Mouse (Mus musculus) brain, embryonic 14.5 days (tissue): ENCODE results near the gene Kpna7. TPM values are rescaled to one million over a fixed set of nuclear protein-coding genes. Genes with fewer than 3 reads are reported as not detected.

ENCODE experiments used
- DNase-seq: peaks from one replicate; pipeline ENCODE4 v3.0.0-alpha.2; 2011; ENCODE audit warnings: low read depth
- CTCF ChIP-seq: fragments of 200-500 bp; IDR thresholded peaks from 2 replicates; pipeline ENCODE4 v1.5.1; 2012; ENCODE audit warnings: inconsistent platforms, mild to moderate bottlenecking, moderate library complexity, borderline replicate concordance; ENCODE audit not compliant: insufficient read depth, insufficient read length; ENCODE audit errors: extremely low read depth
- POLR2A ChIP-seq: fragments of 200-500 bp; IDR thresholded peaks from 2 replicates; pipeline ENCODE4 v1.6.1; 2012; ENCODE audit warnings: mild to moderate bottlenecking, inconsistent platforms, borderline replicate concordance; ENCODE audit not compliant: poor library complexity, insufficient read depth, insufficient read length, severe bottlenecking; ENCODE audit errors: extremely low read depth
- polyA plus RNA-seq: library from polyadenylated mRNA; depleted of rRNA; stranded (reverse); fragments of >200 nt; gene quantifications from 2 replicates; pipeline ENCODE4 v1.2.3, GENCODE M21; 2012

Kpna7 gene
- polyA plus RNA-seq, 1 experiment: not detected

DNA sequence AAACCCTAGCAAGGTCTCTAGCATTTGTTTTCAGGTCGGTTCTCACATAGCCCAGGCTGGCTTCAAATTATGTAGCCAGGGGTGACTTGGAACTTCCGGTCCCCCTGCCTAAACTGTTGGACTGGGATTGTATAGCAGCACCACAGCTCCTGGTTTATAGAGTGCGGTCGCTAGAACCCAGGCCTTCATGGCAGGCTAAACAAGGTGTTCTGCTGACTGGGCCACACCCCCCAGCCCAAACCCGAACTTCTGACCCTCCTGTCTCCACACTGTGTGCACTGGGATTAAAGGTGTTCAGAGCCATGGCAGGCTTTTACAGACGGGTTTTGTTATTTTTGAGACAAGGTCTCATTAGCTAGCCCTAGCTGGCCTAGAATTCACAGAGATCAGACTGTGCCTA is 104.7 kb downstream of the Kpna7 start:
- TF ChIP-seq POLR2A (no peak), CTCF (no peak)

DNA sequence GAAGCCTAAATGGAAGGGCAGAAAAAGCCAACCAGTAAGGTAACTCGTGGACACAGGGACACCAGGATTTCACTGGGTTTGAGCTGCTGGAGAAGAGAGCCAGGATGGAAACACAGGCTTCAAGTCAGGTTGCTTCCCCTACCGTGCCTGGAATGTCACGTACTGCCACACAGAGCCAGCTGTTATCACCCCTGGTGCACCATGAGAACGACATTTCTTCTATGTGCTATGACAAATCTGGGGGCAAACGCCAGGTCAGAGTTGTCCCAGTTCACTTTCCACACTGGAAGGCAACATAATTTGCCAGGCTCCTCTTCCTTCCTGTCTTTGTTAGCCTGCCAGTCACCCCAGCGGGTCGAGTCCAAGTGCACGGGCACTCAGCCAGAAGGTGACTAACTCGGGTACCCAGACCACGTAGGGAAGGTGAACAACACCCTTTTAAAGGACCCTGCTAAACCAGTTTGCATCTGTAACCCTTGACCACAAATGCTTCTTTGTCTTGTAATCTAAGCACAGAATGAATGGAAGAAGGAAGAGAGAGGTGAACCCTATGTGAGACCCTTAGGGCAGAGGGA is 105.2 kb downstream of the Kpna7 start:
- DNase-seq: no peak
- TF ChIP-seq POLR2A (no peak), CTCF (no peak)

More for the DNA sequence above, 104.7 kb downstream of the Kpna7 start:
- no peak for DNase-seq

DNA sequence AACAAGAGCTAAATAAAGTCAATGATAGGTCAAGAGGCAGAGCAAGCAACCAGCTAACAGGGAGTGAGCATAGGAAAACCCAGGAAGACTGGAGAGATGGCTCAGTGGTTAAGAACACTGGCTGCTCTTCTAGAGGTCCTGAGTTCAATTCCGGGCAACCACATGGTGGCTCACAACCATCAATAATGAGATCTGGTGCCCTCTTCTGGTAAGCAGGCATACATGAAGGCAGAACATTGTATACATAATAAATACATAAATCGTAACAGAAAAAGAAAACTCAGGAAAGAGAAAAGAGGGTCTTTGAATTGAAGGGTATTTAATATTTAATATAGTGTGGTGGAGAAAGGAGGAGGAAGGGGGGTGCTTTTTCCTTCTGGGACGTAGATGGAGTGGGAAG is 112.6 kb downstream of the Kpna7 start:
- TF ChIP-seq POLR2A: no peak
- TF ChIP-seq CTCF: no peak
- DNase-seq: no peak

DNA sequence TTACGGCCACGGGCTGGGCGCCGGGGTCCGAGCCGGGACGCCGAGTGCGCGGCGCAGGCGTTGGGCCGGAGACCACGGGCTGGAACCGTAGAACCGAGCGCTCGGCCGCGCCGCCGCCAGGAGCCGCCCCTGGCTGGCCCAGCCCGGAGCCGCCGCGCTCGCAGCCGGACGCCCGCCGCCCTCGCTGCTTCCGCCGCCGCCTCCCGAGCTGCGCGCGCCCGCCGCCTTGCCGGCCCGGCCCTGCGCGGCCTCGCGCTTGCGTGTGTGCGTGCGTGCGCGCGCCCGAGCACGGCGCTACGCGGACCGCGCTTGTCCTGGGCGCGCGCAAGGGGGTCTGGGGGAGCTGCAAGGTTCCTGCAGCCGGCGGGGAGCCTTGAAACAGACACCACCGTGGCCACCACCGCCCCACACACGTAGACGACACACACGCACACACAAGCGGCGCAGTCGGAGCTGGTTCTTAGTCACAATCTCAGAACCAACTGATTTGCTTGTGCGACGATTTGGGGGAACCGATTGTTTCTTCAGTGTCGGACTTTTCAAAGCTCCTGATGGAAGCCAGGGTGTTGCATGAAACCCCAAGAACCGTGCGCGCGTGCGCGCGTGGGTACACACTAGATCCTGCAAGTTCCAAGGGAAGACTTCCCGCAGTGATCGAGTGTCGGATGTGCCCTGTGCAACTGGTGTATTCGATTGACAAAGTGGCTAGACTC is 118.0 kb downstream of the Kpna7 start, which contains the start of gene Smurf1:
Smurf1 (minus strand) TSS at position 209 of the 713 bp plus-strand sequence.
- TF ChIP-seq CTCF (no peak), POLR2A (peak; percentile 64; the same call in 1 of the 2 replicates)

DNA sequence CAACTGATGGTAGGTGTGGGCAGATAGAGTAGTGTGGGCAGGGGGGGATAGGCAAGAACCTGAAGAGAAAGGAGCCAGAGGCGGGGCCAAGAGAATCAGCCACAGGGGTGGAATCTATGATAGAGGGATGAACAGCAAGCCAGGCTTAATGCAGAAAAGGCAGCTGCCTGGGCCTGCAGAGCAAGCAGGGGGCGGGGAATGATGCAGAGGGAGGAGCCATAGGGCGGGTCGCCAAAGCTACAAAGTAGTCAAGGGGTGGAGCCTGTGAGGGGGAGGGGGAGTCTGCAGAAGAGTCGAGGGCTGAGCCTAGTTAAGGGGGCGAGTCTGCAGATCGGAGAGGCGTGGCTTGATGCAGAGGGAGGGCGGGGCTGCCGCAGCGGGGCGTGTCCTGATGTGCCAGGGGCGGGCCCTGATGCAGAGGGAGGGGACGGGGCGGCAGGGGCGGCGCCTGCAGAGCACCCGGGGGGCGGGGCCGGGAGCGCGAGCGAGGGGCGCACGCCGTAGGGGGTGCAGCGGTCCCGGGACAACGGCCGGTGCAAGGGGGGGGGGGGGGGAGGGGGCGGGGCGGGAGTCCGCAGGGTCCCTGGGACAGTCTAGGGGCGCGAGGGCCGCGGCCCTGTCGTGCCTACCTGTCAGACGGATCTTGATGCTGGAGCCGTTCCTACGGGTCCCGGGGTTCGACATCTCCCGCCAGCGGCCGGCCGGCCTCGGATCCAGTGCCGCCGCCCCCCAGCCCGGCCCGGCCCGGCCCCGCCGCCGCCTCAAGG is 118.8 kb downstream of the Kpna7 start:
- peak; percentile 94 for DNase-seq
- TF ChIP-seq CTCF (no peak), POLR2A (no peak)

More for the DNA sequence above, 118.0 kb downstream of the Kpna7 start, which contains the start of gene Smurf1:
- DNase-seq: peak; percentile 98

DNA sequence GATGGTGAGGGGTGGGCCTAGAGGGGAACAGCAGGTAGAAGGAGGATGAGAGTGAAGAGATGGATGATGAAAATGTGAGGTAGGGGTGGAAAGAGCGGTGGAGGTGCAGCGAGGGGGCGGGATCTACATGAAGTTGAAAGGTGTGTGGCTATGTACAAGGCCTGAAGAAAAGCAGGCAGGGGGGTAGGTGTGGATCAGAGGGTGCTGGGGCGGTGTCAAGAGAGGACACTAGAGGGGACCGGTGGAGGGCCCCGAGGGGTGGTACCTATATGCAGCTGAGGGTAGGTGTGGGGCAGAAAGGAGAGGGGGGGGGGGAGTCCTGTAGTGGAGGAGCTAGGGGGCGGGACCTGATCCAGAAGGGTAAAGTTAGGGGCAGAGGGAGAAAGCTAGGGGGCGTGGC is 119.4 kb downstream of the Kpna7 start:
- TF ChIP-seq CTCF (no peak), POLR2A (no peak)
- DNase-seq: no peak

DNA sequence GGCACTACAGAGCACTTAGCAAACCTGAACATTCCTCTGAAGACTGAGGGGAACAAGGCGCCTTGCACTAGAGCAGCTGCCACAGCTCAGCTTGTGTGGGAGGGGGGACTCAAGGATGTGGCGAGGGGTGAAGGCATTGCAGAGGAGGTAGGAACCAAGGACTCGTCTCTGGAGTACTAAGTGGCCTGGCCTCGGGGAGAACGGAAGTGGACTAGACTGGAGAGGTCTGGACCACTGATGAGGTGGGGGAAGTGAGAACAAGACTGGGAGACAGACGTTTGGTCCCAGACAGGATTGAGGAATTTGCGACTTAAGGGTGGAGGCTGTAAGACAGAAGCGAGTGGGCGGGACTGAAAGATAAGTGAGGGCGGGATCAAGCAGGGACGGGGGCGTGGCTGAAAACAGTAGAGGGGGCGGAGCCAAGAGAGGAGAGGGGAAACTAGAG is 120.0 kb downstream of the Kpna7 start:
- DNase-seq: peak; percentile 67
- TF ChIP-seq POLR2A (no peak), CTCF (no peak)

DNA sequence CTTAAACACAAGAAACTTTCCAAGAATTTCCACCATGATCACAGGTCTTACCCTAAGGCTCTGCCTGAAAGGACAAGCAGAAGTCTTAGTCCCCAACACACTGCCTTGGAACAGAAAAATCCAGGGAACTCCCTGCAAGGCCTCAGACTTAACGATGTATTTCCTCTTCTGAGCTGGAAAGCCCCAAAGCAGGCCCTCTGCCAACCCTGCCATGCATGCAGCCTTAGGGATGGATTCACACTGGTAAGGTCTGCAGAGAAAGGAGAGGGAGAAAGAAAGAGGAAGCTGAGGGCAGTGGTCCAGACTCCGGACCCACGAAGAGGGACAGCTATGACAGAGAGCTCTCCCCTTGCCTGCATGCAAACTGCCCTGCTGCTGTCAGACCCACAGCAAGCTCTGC is 120.4 kb downstream of the Kpna7 start:
- peak; percentile 24 for DNase-seq
- TF ChIP-seq CTCF: no peak
- TF ChIP-seq POLR2A: no peak

DNA sequence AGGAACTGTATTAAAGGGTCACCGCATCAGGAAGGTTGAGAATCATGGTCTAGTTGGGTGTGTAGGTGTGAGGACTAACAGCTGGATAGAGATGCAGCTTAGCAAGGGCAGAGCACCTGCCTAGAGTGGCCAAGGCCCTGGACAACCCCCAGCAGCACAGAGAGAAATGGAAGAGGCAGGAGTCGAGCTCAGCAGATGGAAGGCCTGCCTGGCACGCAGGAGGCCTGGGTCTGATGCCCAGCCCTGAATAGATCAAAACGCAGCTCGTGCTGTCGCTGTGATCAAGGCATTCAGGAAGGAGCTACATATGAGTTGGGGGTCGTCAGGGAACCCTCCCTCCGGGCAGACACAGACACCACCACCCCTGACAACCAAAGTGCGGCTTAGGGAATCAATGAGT is 125.6 kb downstream of the Kpna7 start:
- TF ChIP-seq POLR2A: no peak
- no peak for TF ChIP-seq CTCF
- DNase-seq: no peak

DNA sequence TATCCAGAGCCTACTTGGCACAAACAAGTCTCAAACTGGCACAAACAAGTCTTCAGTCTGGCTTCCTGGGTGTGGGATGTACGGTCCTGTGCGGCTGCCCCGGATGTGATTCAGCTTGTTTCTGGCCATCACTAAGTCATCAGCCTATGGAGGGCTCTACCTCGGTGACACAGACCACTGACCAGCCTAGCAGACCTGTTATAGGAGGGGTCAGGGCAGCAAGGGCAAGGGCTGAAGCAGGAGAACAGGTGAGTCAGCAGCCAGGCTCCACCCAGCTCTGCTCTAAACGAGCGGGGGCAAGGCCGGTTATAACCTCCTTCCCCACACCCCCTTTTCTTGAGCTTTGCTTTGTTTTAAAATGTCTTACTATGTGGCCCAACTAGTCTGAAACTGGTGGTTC is 129.4 kb downstream of the Kpna7 start:
- DNase-seq: no peak
- no peak for TF ChIP-seq POLR2A

DNA sequence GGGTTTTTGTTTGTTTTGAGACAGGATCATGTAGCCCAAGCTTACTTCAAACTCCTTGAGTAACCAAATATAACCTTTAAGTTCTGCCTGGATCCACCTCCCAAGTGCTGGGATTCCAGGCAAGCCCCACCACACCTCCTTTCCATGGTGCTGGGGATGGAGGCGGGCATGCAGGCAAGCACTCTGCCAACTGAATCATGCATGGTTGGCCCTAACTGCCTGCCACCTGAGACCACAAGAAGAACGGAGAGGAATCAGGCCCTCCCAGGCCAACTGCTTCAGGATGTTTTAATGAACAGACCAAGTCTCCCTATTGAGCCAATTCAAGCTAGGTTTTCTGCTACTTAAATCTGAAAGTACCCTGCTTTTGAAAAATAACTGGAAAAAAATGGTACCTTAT is 131.2 kb downstream of the Kpna7 start:
- no peak for TF ChIP-seq CTCF
- no peak for TF ChIP-seq POLR2A
- DNase-seq: no peak
